Mouse (Mus musculus) megakaryocyte, embryonic 14.5 days (primary cell): ENCODE data around the gene Fgfr2.

ENCODE experiments used
- FLI1 ChIP-seq: IDR thresholded peaks from 2 replicates; pipeline ENCODE4 v1.6.1; 2012; ENCODE audit warnings: low read length, inconsistent platforms, mixed read lengths
- GATA1 ChIP-seq: IDR thresholded peaks from 3 replicates; pipeline ENCODE4 v1.6.1; 2012; ENCODE audit warnings: mixed read lengths, low read length, inconsistent platforms, borderline replicate concordance

- TF ChIP-seq GATA1 (no peak), FLI1 (no peak)
These were observed 13.7 kb downstream of the Fgfr2 start for GRCm38 (mm10) chr7:133109442-133109841.
